17 mouse cellular contexts compared by ENCODE assay signal in genomic region chr15:100755881-100756624, GRCm38 (mm10). TPM values are rescaled to one million over a fixed set of nuclear protein-coding genes. Genes with fewer than 3 reads are reported as not detected.
A peak's percentile ranks its signal among the peaks of the same experiment; 100 is the strongest.
DNase-seq lines count a peak whose midpoint lies in the region; ATAC-seq lines count a peak whose summit lies in the region.
"Had no signal": no experiment of that assay in that cellular context is flagged by ENCODE, and none has a peak within 500 bp of the region (broad histone marks: within the 10 kb centered on the region; RNA-seq: fewer than 3 reads in every experiment).

No protein-coding gene starts in this region.

- no peak overlapping the region for H3K9ac ChIP-seq in intestine, embryonic 14.5 days (ENCODE audit: low read length)
- H3K9ac ChIP-seq in intestine, embryonic 16.5 days (ENCODE audit: low read depth, low read length): no peak overlapping the region
- H3K9ac ChIP-seq in stomach, embryonic 16.5 days (ENCODE audit: low read length): no peak overlapping the region
- H3K9ac ChIP-seq: hindbrain, embryonic 12.5 days; limb, embryonic 15.5 days; neural tube, embryonic 12.5 days had no signal

- ATAC-seq in intestine, embryonic 14.5 days (replicated peaks; ENCODE audit: low FRiP score, low TSS enrichment, low read depth): no peak
- no peak for ATAC-seq in intestine, embryonic 16.5 days
- ATAC-seq in stomach, embryonic 16.5 days (ENCODE audit: insufficient read depth, low FRiP score): no peak

- 63% methylated on average over 3 of the region's 3 CpGs for WGBS in intestine, embryonic 14.5 days
- 51% methylated on average over 3 of the region's 3 CpGs for WGBS in intestine, embryonic 16.5 days
- 56% methylated on average over 3 of the region's 3 CpGs for WGBS in stomach, embryonic 16.5 days

- H3K27me3 ChIP-seq in intestine, embryonic 14.5 days (replicated peaks; ENCODE audit: control insufficient read depth, insufficient read depth, low read length): no peaks in the 10 kb centered on the region
- H3K27me3 ChIP-seq in intestine, embryonic 16.5 days (replicated peaks; ENCODE audit: control insufficient read depth, insufficient read depth, low read length): no peaks in the 10 kb centered on the region
- no peaks in the 10 kb centered on the region for H3K27me3 ChIP-seq in stomach, embryonic 16.5 days (ENCODE audit: control insufficient read depth, insufficient read depth, low read length)
- H3K27me3 ChIP-seq: hindbrain, embryonic 12.5 days; intestine, embryonic 15.5 days; limb, embryonic 15.5 days had no signal

- DNase-seq in cerebellum, postnatal 10 days: peak; percentile 54 to 67
- DNase-seq in cerebellum, adult 8-10 months: no peak
- peak; percentile 43 for DNase-seq in intestine, embryonic 14.5 days (ENCODE audit: low spot score)
- DNase-seq in ovary, postnatal 36 days (ENCODE audit: low spot score): peak; percentile 4
- no peak for DNase-seq in ovary, adult 18-20 months (ENCODE audit: low spot score)
- DNase-seq: adrenal gland, postnatal 36 days; cerebellum, adult 9-11 months; embryo, embryonic 11 days; gastrocnemius, postnatal 25 days; heart, postnatal 10 days; lung, postnatal 10 days had no signal

- peak overlapping the region; percentile 68; the same call in 1 of the 2 replicates for H3K27ac ChIP-seq in intestine, embryonic 14.5 days (ENCODE audit: low read depth)
- H3K27ac ChIP-seq in intestine, embryonic 16.5 days (ENCODE audit: low read length): no peak overlapping the region; the same call in 1 of the 2 replicates
- peak overlapping the region; percentile 46; the same call in 1 of the 2 replicates for H3K27ac ChIP-seq in stomach, embryonic 16.5 days (ENCODE audit: low read length)
- H3K27ac ChIP-seq: hindbrain, embryonic 12.5 days; limb, embryonic 15.5 days; neural tube, embryonic 12.5 days had no signal

- H3K36me3 ChIP-seq in intestine, embryonic 14.5 days (ENCODE audit: control insufficient read depth, insufficient read depth, low read length): no peaks in the 10 kb centered on the region
- H3K36me3 ChIP-seq in intestine, embryonic 16.5 days (ENCODE audit: control insufficient read depth, insufficient read depth, low read length): no peaks in the 10 kb centered on the region
- no peaks in the 10 kb centered on the region for H3K36me3 ChIP-seq in stomach, embryonic 16.5 days (ENCODE audit: control insufficient read depth, insufficient read depth, low read length)
- H3K36me3 ChIP-seq: hindbrain, embryonic 12.5 days; intestine, embryonic 15.5 days; limb, embryonic 15.5 days; neural tube, embryonic 12.5 days had no signal

- no peaks in the 10 kb centered on the region for H3K9me3 ChIP-seq in intestine, embryonic 14.5 days (ENCODE audit: control insufficient read depth, low read length)
- no peaks in the 10 kb centered on the region for H3K9me3 ChIP-seq in intestine, embryonic 16.5 days (ENCODE audit: control insufficient read depth, low read length)
- H3K9me3 ChIP-seq in stomach, embryonic 16.5 days (replicated peaks; ENCODE audit: control insufficient read depth, low read length): no peaks in the 10 kb centered on the region
- H3K9me3 ChIP-seq: hindbrain, embryonic 12.5 days; intestine, embryonic 15.5 days; limb, embryonic 15.5 days; neural tube, embryonic 12.5 days had no signal

- peaks cover 4% of the 10 kb centered on the region for H3K4me1 ChIP-seq in intestine, embryonic 14.5 days (replicated peaks; ENCODE audit: control insufficient read depth, insufficient read depth, low read length)
- H3K4me1 ChIP-seq in intestine, embryonic 16.5 days (ENCODE audit: control insufficient read depth, insufficient read depth, low read length): peaks cover 21% of the 10 kb centered on the region
- H3K4me1 ChIP-seq in stomach, embryonic 16.5 days (ENCODE audit: control insufficient read depth, insufficient read depth, low read length): no peaks in the 10 kb centered on the region; the same call in 1 of the 2 replicates

- H3K4me2 ChIP-seq in intestine, embryonic 14.5 days (ENCODE audit: low read length): peak overlapping the region; percentile 29; the same call in 1 of the 2 replicates
- no peak overlapping the region; the same call in 1 of the 2 replicates for H3K4me2 ChIP-seq in intestine, embryonic 16.5 days (ENCODE audit: low read depth, low read length)
- H3K4me2 ChIP-seq in stomach, embryonic 16.5 days (ENCODE audit: low read depth, low read length): no peak overlapping the region
- H3K4me2 ChIP-seq: limb, embryonic 15.5 days had no signal

- no peak overlapping the region for H3K4me3 ChIP-seq in intestine, embryonic 14.5 days (ENCODE audit: low read depth, low read length)
- H3K4me3 ChIP-seq in intestine, embryonic 16.5 days (ENCODE audit: low read length): no peak overlapping the region
- no peak overlapping the region for H3K4me3 ChIP-seq in stomach, embryonic 16.5 days (replicated peaks; ENCODE audit: low read length)
- H3K4me3 ChIP-seq: hindbrain, embryonic 12.5 days; limb, embryonic 15.5 days; neural tube, embryonic 12.5 days had no signal

RNA-seq across cellular contexts. Expression of gene Slc4a8, which starts 5.5 kb away (rescaled TPM):
- 5.4 and 6.4 TPM in 2 replicates for polyA plus RNA-seq in intestine, embryonic 14.5 days (2014; fragmentation: Nextera tagmentation; extraction: Ambion mirVana)
- 3.2 and 4.5 TPM in 2 replicates for polyA plus RNA-seq in intestine, embryonic 16.5 days (2015; fragmentation: Nextera tagmentation; extraction: Ambion mirVana)
- polyA plus RNA-seq in stomach, embryonic 16.5 days (2015; fragmentation: Nextera tagmentation; extraction: Ambion mirVana): 3.9 and 4.7 TPM in 2 replicates

RNA-seq across cellular contexts. Expression of gene Galnt6, which starts 26.9 kb away (rescaled TPM):
- polyA plus RNA-seq in intestine, embryonic 14.5 days (2014; fragmentation: Nextera tagmentation; extraction: Ambion mirVana): 1.2 and 1.4 TPM in 2 replicates
- polyA plus RNA-seq in intestine, embryonic 16.5 days (2015; fragmentation: Nextera tagmentation; extraction: Ambion mirVana): 7.6 and 8.8 TPM in 2 replicates
- 6.9 and 8.7 TPM in 2 replicates for polyA plus RNA-seq in stomach, embryonic 16.5 days (2015; fragmentation: Nextera tagmentation; extraction: Ambion mirVana)

Comparison
In these comparisons a context has a peak if more than half of its experiments do, and no peak if none do; other contexts are left out.
1. DNase-seq: peak in cerebellum, postnatal 10 days (2 of 2), intestine, embryonic 14.5 days (single experiment) and ovary, postnatal 36 days (single experiment); none in cerebellum, adult 8-10 months (single experiment) and ovary, adult 18-20 months (single experiment).